Mouse (Mus musculus) heart, adult 2 months (tissue): ENCODE measurements around the gene Vmn1r210. TPM values are rescaled to one million over a fixed set of nuclear protein-coding genes. Genes with fewer than 3 reads are reported as not detected.
"Not testable (repeated sequence)": the region's sequence is repeated elsewhere in the genome, so short reads cannot be mapped to it uniquely, and the experiment has no call there.

Source experiments
- DNase-seq, 2 experiments: peaks; one replicate each; pipeline ENCODE4 v3.0.0; 2021
- H3K27ac ChIP-seq: fragments of 200-600 bp; 2 replicates; pipeline ENCODE4 v1.8.1; 2022
- H3K27me3 ChIP-seq: fragments of 200-500 bp; 2 replicates; pipeline ENCODE4 v1.6.1; 2012; ENCODE audit warnings: mild to moderate bottlenecking, low read length, inconsistent platforms, mixed read lengths; ENCODE audit not compliant: control insufficient read depth, insufficient read depth
- H3K36me3 ChIP-seq: fragments of 200-500 bp; 2 replicates; pipeline ENCODE4 v1.6.1; 2012; ENCODE audit warnings: low read length, inconsistent platforms; ENCODE audit not compliant: control insufficient read depth, insufficient read depth
- H3K4me1 ChIP-seq: fragments of 200-500 bp; 2 replicates; pipeline ENCODE4 v1.6.1; 2011; ENCODE audit warnings: low read length; ENCODE audit not compliant: control insufficient read depth, insufficient read depth
- H3K4me3 ChIP-seq: fragments of 200-600 bp; 2 replicates; pipeline ENCODE4 v1.8.1; 2022
- H3K79me2 ChIP-seq: fragments of 200-500 bp; replicated peaks from 2 replicates; pipeline ENCODE4 v1.6.1; 2012; ENCODE audit warnings: mild to moderate bottlenecking, inconsistent platforms, low read length, moderate library complexity, mixed read lengths; ENCODE audit not compliant: control insufficient read depth, insufficient read depth
- H3K9ac ChIP-seq: fragments of 200-500 bp; 2 replicates; pipeline ENCODE4 v1.6.1; 2012; ENCODE audit warnings: low read depth, mild to moderate bottlenecking, control low read depth, inconsistent platforms, low read length, mixed read lengths
- CTCF ChIP-seq: fragments of 200-600 bp; IDR thresholded peaks from 2 replicates; pipeline ENCODE4 v1.8.1; 2022; ENCODE audit warnings: antibody characterized with exemption, mild to moderate bottlenecking, moderate library complexity
- EP300 ChIP-seq: fragments of 200-500 bp; IDR thresholded peaks from 2 replicates; pipeline ENCODE4 v1.6.1; 2011; ENCODE audit warnings: low read depth, low read length, control low read depth; ENCODE audit not compliant: insufficient read depth
- POLR2A ChIP-seq: fragments of 200-500 bp; IDR thresholded peaks from 2 replicates; pipeline ENCODE4 v1.6.1; 2011; ENCODE audit warnings: mild to moderate bottlenecking, low read depth, low read length, control low read depth; ENCODE audit not compliant: insufficient read depth
- whole genome bisulfite sequencing: fragments of 180-500 bp; shearing (Covaris S2); methylation state at CpG from one replicate; pipeline ENCODE4 v1.1.7; 2018; 5-methylcytosine and 5-hydroxymethylcytosine counted together
- intact Hi-C: fragments of 180-260 bp; cut with DNase I; formaldehyde crosslinking; loops from one replicate; pipeline ENCODE4 v1.15.1; 2025
- long read RNA-seq: library from polyadenylated mRNA; stranded (forward); transcript quantifications from one replicate; pipeline ENCODE4 v2.0.0, GENCODE M21; 2021
- polyA plus RNA-seq: library from polyadenylated mRNA; depleted of rRNA; stranded (reverse); fragments of >200 nt; gene quantifications from 2 replicates; pipeline ENCODE4 v1.2.3, GENCODE M21; 2012; rRNA removed
- total RNA-seq, 2 experiments: library from RNA; stranded (reverse); gene quantifications; 2 replicates each; pipeline ENCODE4 v1.2.3; 2021

Vmn1r210 gene
- total RNA-seq (not detected), polyA plus RNA-seq (not detected in 2 replicates)
- long read RNA-seq: 0 reads

- no peak for TF ChIP-seq CTCF
- TF ChIP-seq EP300: no peak
- TF ChIP-seq POLR2A: no peak
- no peak for DNase-seq
- intact Hi-C loops: no loop called here
- H3K4me3 ChIP-seq: no peak within 1 kb of the TSS
- H3K9ac ChIP-seq: no peak within 1 kb of the TSS
- no peaks in the 10 kb centered on the region for H3K79me2 ChIP-seq
- H3K36me3 ChIP-seq: no peaks in the 10 kb centered on the region
- WGBS: 44% methylated on average over 4 of the region's 4 CpGs
- H3K27ac ChIP-seq: no peak within 1 kb of the TSS
- no peaks in the 10 kb centered on the region for H3K4me1 ChIP-seq
- H3K27me3 ChIP-seq: no peaks in the 10 kb centered on the region
Observed at GRCm38 (mm10) chr13:22831248-22831647, at the start of gene Vmn1r210. Vmn1r210 (minus strand) TSS chr13:22831348.

- Histone ChIP-seq H3K4me1 (no peaks in the 10 kb centered on the region), H3K27me3 (no peaks in the 10 kb centered on the region), H3K4me3 (no peak overlapping the region), H3K9ac (no peak overlapping the region), H3K79me2 (no peaks in the 10 kb centered on the region), H3K36me3 (no peaks in the 10 kb centered on the region), H3K27ac (no peak overlapping the region)
- TF ChIP-seq POLR2A (no peak), CTCF (no peak), EP300 (no peak)
- WGBS: 76% methylated on average over 1 of the region's 1 CpGs
- intact Hi-C loops: no loop called here
- DNase-seq: no peak
Observed at GRCm38 (mm10) chr13:22879257-22879656, 48.1 kb upstream of the Vmn1r210 start.

GRCm38 (mm10) chr13:22857461-22857860 is 26.3 kb upstream of the Vmn1r210 start, which contains the start of gene Vmn1r211:
Vmn1r211 (minus strand) TSS chr13:22857561.
- TF ChIP-seq POLR2A: no peak
- no peak for TF ChIP-seq EP300
- no peak for TF ChIP-seq CTCF
- Histone ChIP-seq H3K4me3 (no peak within 1 kb of the TSS), H3K27me3 (no peaks in the 10 kb centered on the region), H3K27ac (no peak within 1 kb of the TSS), H3K79me2 (no peaks in the 10 kb centered on the region), H3K9ac (no peak within 1 kb of the TSS), H3K36me3 (no peaks in the 10 kb centered on the region), H3K4me1 (no peaks in the 10 kb centered on the region)
- intact Hi-C loops: no loop called here
- no peak for DNase-seq
- 43% methylated on average over 1 of the region's 1 CpGs for WGBS

- intact Hi-C loops: no loop called here
- WGBS: 60% methylated on average over 4 of the region's 4 CpGs
- TF ChIP-seq POLR2A: no peak
- TF ChIP-seq CTCF: no peak
- no peak for TF ChIP-seq EP300
Observed at GRCm38 (mm10) chr13:22854760-22855159, 23.6 kb upstream of the Vmn1r210 start.

GRCm38 (mm10) chr13:22846798-22847197 is 15.7 kb upstream of the Vmn1r210 start:
- whole genome bisulfite sequencing: 42% methylated on average over 1 of the region's 1 CpGs
- TF ChIP-seq POLR2A (no peak), CTCF (no peak), EP300 (no peak)
- Histone ChIP-seq H3K9ac (no peak overlapping the region), H3K79me2 (no peaks in the 10 kb centered on the region), H3K4me1 (no peaks in the 10 kb centered on the region), H3K27ac (no peak overlapping the region), H3K4me3 (no peak overlapping the region), H3K27me3 (no peaks in the 10 kb centered on the region), H3K36me3 (no peaks in the 10 kb centered on the region)
- intact Hi-C loops: no loop called here
- DNase-seq: no peak

More at GRCm38 (mm10) chr13:22854760-22855159, 23.6 kb upstream of the Vmn1r210 start:
- no peaks in the 10 kb centered on the region for H3K27me3 ChIP-seq
- DNase-seq: no peak
- no peaks in the 10 kb centered on the region for H3K36me3 ChIP-seq
- H3K9ac ChIP-seq: no peak overlapping the region
- H3K79me2 ChIP-seq: no peaks in the 10 kb centered on the region
- no peaks in the 10 kb centered on the region for H3K4me1 ChIP-seq
- no peak overlapping the region for H3K4me3 ChIP-seq
- H3K27ac ChIP-seq: no peak overlapping the region

- H3K79me2 ChIP-seq, intact Hi-C loops, H3K27ac ChIP-seq, H3K27me3 ChIP-seq, DNase-seq, H3K9ac ChIP-seq, H3K4me1 ChIP-seq, H3K4me3 ChIP-seq, H3K36me3 ChIP-seq: not testable (repeated sequence)
- 69% methylated on average over 3 of the region's 3 CpGs for WGBS
Observed at GRCm38 (mm10) chr13:22844304-22844703, 13.2 kb upstream of the Vmn1r210 start.

- DNase-seq, H3K27me3 ChIP-seq, intact Hi-C loops, H3K27ac ChIP-seq, H3K79me2 ChIP-seq, H3K4me3 ChIP-seq, H3K4me1 ChIP-seq, H3K36me3 ChIP-seq, H3K9ac ChIP-seq: not testable (repeated sequence)
- WGBS: 22% methylated on average over 7 of the region's 7 CpGs
Observed at GRCm38 (mm10) chr13:22829395-22829794, 1.8 kb downstream of the Vmn1r210 start.

GRCm38 (mm10) chr13:22821601-22822000 is 9.5 kb downstream of the Vmn1r210 start:
- 84% methylated on average over 1 of the region's 1 CpGs for WGBS
- H3K36me3 ChIP-seq, H3K4me3 ChIP-seq, H3K27me3 ChIP-seq, H3K4me1 ChIP-seq, H3K9ac ChIP-seq, H3K79me2 ChIP-seq, intact Hi-C loops, H3K27ac ChIP-seq, DNase-seq: not testable (repeated sequence)

GRCm38 (mm10) chr13:22809582-22809981 is 21.6 kb downstream of the Vmn1r210 start, which contains the start of gene Vmn1r209:
Vmn1r209 (minus strand) TSS chr13:22809682.
- DNase-seq, intact Hi-C loops, H3K9ac ChIP-seq, H3K4me3 ChIP-seq, H3K27ac ChIP-seq, H3K36me3 ChIP-seq, H3K79me2 ChIP-seq, H3K27me3 ChIP-seq, H3K4me1 ChIP-seq: not testable (repeated sequence)
